ENCODE assay signal across 20 mouse cellular contexts in the genomic region with DNA sequence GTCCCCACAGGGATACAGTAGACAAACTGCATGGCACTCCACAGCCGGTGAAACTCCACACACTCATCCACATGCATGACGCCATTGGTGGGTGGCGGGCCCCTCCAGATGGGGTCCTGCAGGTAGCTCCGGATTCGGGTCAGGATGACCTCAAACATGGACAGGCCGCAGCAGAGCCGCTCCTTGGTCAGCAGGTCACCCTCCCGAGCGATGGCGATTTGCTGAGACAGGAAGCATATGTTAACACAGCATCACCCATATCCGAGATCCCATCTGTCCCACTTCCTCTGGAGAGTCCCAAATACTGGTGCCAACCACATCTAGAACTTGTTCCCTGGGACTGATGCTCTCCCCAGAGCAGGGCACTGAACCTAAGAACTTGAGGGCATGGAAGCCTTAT. TPM values are rescaled to one million over a fixed set of nuclear protein-coding genes. Genes with fewer than 3 reads are reported as not detected.
A peak's percentile ranks its signal among the peaks of the same experiment; 100 is the strongest.
DNase-seq lines count a peak whose midpoint lies in the region; ATAC-seq lines count a peak whose summit lies in the region.
"Had no signal": no experiment of that assay in that cellular context is flagged by ENCODE, and none has a peak within 500 bp of the region (broad histone marks: within the 10 kb centered on the region; RNA-seq: fewer than 3 reads in every experiment).

No protein-coding gene starts in this region.

- peak; percentile 53; the same call in 1 of the 2 replicates for ATAC-seq in forebrain, embryonic 15.5 days (replicated peaks)
- ATAC-seq in forebrain, embryonic 14.5 days = no peak
- ATAC-seq in hindbrain, embryonic 16.5 days = peak; percentile 27; the same call in 1 of the 2 replicates
- no peak for ATAC-seq in hindbrain, embryonic 12.5 days (ENCODE audit: low FRiP score)
- ATAC-seq: midbrain, embryonic 16.5 days had no signal

- no peak overlapping the region for H3K4me3 ChIP-seq in forebrain, embryonic 15.5 days
- H3K4me3 ChIP-seq in forebrain, embryonic 14.5 days (ENCODE audit: low read depth, low read length) = no peak overlapping the region
- H3K4me3 ChIP-seq in hindbrain, embryonic 16.5 days (ENCODE audit: low read length) = no peak overlapping the region
- H3K4me3 ChIP-seq in hindbrain, embryonic 12.5 days = no peak overlapping the region
- H3K4me3 ChIP-seq: gastrocnemius, adult 2 months had no signal

- no peaks in the 10 kb centered on the region for H3K4me1 ChIP-seq in forebrain, embryonic 15.5 days
- H3K4me1 ChIP-seq in forebrain, embryonic 14.5 days (ENCODE audit: control insufficient read depth, insufficient read depth, low read length) = no peaks in the 10 kb centered on the region
- H3K4me1 ChIP-seq in hindbrain, embryonic 16.5 days (ENCODE audit: control insufficient read depth, insufficient read depth, low read depth, low read length) = no peaks in the 10 kb centered on the region
- H3K4me1 ChIP-seq in hindbrain, embryonic 12.5 days = 0 out of 2 replicates have a peak, but pooled peaks cover 4% of the 10 kb centered on the region

- no peak overlapping the region for H3K9ac ChIP-seq in forebrain, embryonic 15.5 days (replicated peaks)
- no peak overlapping the region for H3K9ac ChIP-seq in forebrain, embryonic 14.5 days (ENCODE audit: low read length)
- no peak overlapping the region for H3K9ac ChIP-seq in hindbrain, embryonic 16.5 days (ENCODE audit: low read depth, low read length)
- H3K9ac ChIP-seq in hindbrain, embryonic 12.5 days = no peak overlapping the region

- H3K4me2 ChIP-seq in forebrain, embryonic 15.5 days (replicated peaks) = no peak overlapping the region
- no peak overlapping the region for H3K4me2 ChIP-seq in forebrain, embryonic 14.5 days (ENCODE audit: low read length)
- no peak overlapping the region for H3K4me2 ChIP-seq in hindbrain, embryonic 16.5 days (ENCODE audit: low read length)
- H3K4me2 ChIP-seq in hindbrain, embryonic 12.5 days (replicated peaks) = no peak overlapping the region

- H3K27ac ChIP-seq in forebrain, embryonic 15.5 days (replicated peaks) = no peak overlapping the region
- H3K27ac ChIP-seq in forebrain, embryonic 14.5 days (ENCODE audit: low read depth, low read length) = no peak overlapping the region
- H3K27ac ChIP-seq in hindbrain, embryonic 16.5 days (ENCODE audit: low read depth, low read length) = no peak overlapping the region
- H3K27ac ChIP-seq in hindbrain, embryonic 12.5 days = no peak overlapping the region
- H3K27ac ChIP-seq: gastrocnemius, adult 2 months had no signal

- H3K27me3 ChIP-seq in forebrain, embryonic 15.5 days = no peaks in the 10 kb centered on the region
- no peaks in the 10 kb centered on the region for H3K27me3 ChIP-seq in forebrain, embryonic 14.5 days (replicated peaks; ENCODE audit: control insufficient read depth, insufficient read depth, low read length)
- no peaks in the 10 kb centered on the region for H3K27me3 ChIP-seq in hindbrain, embryonic 16.5 days (replicated peaks; ENCODE audit: control insufficient read depth, insufficient read depth, low read length)
- no peaks in the 10 kb centered on the region for H3K27me3 ChIP-seq in hindbrain, embryonic 12.5 days

- H3K9me3 ChIP-seq in forebrain, embryonic 15.5 days = no peaks in the 10 kb centered on the region
- H3K9me3 ChIP-seq in forebrain, embryonic 14.5 days (replicated peaks; ENCODE audit: control insufficient read depth, low read length) = no peaks in the 10 kb centered on the region
- no peaks in the 10 kb centered on the region for H3K9me3 ChIP-seq in hindbrain, embryonic 16.5 days (ENCODE audit: control insufficient read depth, low read length)
- H3K9me3 ChIP-seq in hindbrain, embryonic 12.5 days (replicated peaks) = no peaks in the 10 kb centered on the region
- H3K9me3 ChIP-seq: G1E had no signal

- DNase-seq in forebrain, embryonic 14.5 days (ENCODE audit: low spot score) = no peak
- DNase-seq in cerebellum, adult 11-12 months = peak; percentile 58
- peak; percentile 24 to 31 for DNase-seq in cerebellum, postnatal 14 days
- DNase-seq in right cerebral cortex, adult 2 months (ENCODE audit: low spot score in 2 of 2) = no peak
- DNase-seq in embryo, embryonic 9.5 days (ENCODE audit: extremely low spot score) = no peak
- DNase-seq: adrenal gland, postnatal 14 days; gastrocnemius, adult 2 months; heart, postnatal 14 days; kidney, adult 11 months; kidney, postnatal 25 days; left cerebral cortex, postnatal 4 days; liver; lung, postnatal 14 days; right cerebral cortex, postnatal 4 days had no signal

- peaks cover 65% of the 10 kb centered on the region for H3K36me3 ChIP-seq in forebrain, embryonic 15.5 days
- peaks cover 81% of the 10 kb centered on the region for H3K36me3 ChIP-seq in forebrain, embryonic 14.5 days (ENCODE audit: control insufficient read depth, insufficient read depth, low read length)
- H3K36me3 ChIP-seq in hindbrain, embryonic 16.5 days (ENCODE audit: control insufficient read depth, insufficient read depth, low read length) = peaks cover 42% of the 10 kb centered on the region
- peaks cover 67% of the 10 kb centered on the region for H3K36me3 ChIP-seq in hindbrain, embryonic 12.5 days
- H3K36me3 ChIP-seq: G1E had no signal

- 95% methylated on average over 11 of the region's 11 CpGs for WGBS in forebrain, embryonic 15.5 days
- WGBS in forebrain, embryonic 14.5 days = 95% methylated on average over 11 of the region's 11 CpGs
- 92% methylated on average over 11 of the region's 11 CpGs for WGBS in hindbrain, embryonic 16.5 days
- WGBS in hindbrain, embryonic 12.5 days = 89% methylated on average over 11 of the region's 11 CpGs

RNA-seq across cellular contexts. Expression of gene Nipal4, which starts 34.4 kb away (rescaled TPM):
- polyA plus RNA-seq in forebrain, embryonic 15.5 days (2015; fragmentation: Nextera tagmentation; extraction: Ambion mirVana) = 0.22 and 0.23 TPM in 2 replicates
- polyA plus RNA-seq in forebrain, embryonic 14.5 days (2014; fragmentation: Nextera tagmentation; extraction: Ambion mirVana) = 0.10 and 0.25 TPM in 2 replicates
- polyA plus RNA-seq in hindbrain, embryonic 16.5 days (2015; fragmentation: Nextera tagmentation; extraction: Ambion mirVana) = 0.26 and 0.45 TPM in 2 replicates
- polyA plus RNA-seq in hindbrain, embryonic 12.5 days (2016; fragmentation: Nextera tagmentation; extraction: Ambion mirVana) = 0.72 and 0.90 TPM in 2 replicates
- polyA plus RNA-seq: G1E had no signal

RNA-seq across cellular contexts. Expression of gene Fndc9, which starts 34.7 kb away (rescaled TPM):
- 3.5 and 3.9 TPM in 2 replicates for polyA plus RNA-seq in forebrain, embryonic 15.5 days (2015; fragmentation: Nextera tagmentation; extraction: Ambion mirVana)
- 5.1 and 5.9 TPM in 2 replicates for polyA plus RNA-seq in forebrain, embryonic 14.5 days (2014; fragmentation: Nextera tagmentation; extraction: Ambion mirVana)
- 2.7 and 3.8 TPM in 2 replicates for polyA plus RNA-seq in hindbrain, embryonic 16.5 days (2015; fragmentation: Nextera tagmentation; extraction: Ambion mirVana)
- 1.1 TPM in 2 replicates for polyA plus RNA-seq in hindbrain, embryonic 12.5 days (2016; fragmentation: Nextera tagmentation; extraction: Ambion mirVana)
- polyA plus RNA-seq: G1E; liver, embryonic 16.5 days had no signal

Comparison
In these comparisons a context has a peak if more than half of its experiments do, and no peak if none do; other contexts are left out.
1. ATAC-seq: peak in forebrain, embryonic 15.5 days (single experiment) and hindbrain, embryonic 16.5 days (single experiment); none in forebrain, embryonic 14.5 days (single experiment) and hindbrain, embryonic 12.5 days (single experiment).
2. DNase-seq: peak in cerebellum, adult 11-12 months (single experiment) and cerebellum, postnatal 14 days (2 of 2); none in forebrain, embryonic 14.5 days (single experiment), right cerebral cortex, adult 2 months (0 of 2) and embryo, embryonic 9.5 days (single experiment).